Mouse (Mus musculus): ENCODE results near the gene Irak1bp1. TPM values are rescaled to one million over a fixed set of nuclear protein-coding genes. Genes with fewer than 3 reads are reported as not detected.

Gene Irak1bp1
- polyA plus RNA-seq, 1 experiment = 8.0 TPM

DNA sequence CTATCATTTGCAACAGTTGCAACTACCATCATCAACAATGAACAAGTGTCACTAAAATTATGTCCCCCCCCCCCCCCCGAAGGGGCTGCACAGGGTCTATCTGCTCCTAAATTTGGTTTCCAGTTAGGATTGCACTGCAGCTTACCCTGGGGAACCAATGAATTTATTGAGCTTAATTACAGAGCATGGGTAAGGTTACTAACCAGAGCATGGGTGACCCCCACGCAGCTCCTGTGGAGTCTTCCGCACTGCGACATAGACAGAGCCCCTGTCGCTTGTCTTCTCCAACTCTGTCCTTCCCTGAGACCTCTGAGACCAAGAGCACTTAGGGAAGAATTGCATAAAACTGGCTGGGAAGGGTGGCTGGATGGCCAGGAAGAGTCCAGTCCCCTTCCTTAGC is 21.7 kb upstream of the Irak1bp1 start:
- H3ac ChIP-seq (ENCODE audit: control insufficient read depth, insufficient read length) = no peak overlapping the region
- no peaks in the 10 kb centered on the region for H3K27me3 ChIP-seq (ENCODE audit: control insufficient read depth, insufficient read depth, insufficient read length)
- no peaks in the 10 kb centered on the region for H3K79me2 ChIP-seq (ENCODE audit: control insufficient read depth, insufficient read depth)
- no peak overlapping the region for H3K4me2 ChIP-seq (ENCODE audit: low read depth)
- no peaks in the 10 kb centered on the region for H3K36me3 ChIP-seq (ENCODE audit: control insufficient read depth, insufficient read depth)
- TF ChIP-seq CEBPB (IDR thresholded peaks at IDR 0.05; ENCODE audit: insufficient read depth, poor library complexity, severe bottlenecking) = no peak
- no peak for TF ChIP-seq SRF (IDR thresholded peaks at IDR 0.05; ENCODE audit: control insufficient read depth, insufficient read length, low read depth)
- no peak overlapping the region for H3K4me3 ChIP-seq

DNA sequence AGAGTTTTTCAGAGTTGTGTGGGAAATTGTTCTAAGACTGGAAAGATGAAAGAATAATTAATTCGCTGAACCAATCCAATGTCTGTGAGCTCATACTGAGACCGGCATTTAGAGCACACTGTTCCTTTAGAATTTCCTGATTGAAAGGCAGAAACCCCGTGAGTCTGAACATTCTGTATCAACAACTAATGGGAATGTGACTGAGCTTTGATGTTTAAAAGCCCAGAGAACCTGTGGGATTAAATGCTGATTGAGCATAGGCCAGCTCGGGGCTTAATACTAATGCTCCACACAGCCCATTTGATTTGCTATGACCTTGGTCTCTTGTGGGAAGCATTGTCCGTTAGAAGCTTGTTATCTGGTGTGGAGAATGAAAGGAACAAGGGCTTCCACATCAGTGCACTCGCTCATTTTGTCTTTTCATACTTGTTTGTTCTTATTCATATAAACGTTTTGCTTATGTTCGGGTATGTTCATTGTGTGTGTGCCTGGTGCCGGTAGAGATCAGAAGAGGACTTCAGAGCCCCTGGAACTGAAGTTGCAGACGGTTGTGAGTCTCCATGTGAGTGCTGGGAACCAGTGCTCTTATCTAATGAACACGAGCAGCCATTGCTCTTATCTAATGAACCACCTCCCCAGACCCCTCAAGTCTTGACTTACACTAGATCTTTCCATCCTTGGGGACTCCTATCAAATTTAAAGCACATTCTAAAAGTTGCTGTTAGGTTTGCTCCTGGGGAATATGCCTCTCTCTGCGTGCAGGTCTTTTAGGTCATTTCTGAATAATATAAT is 17.0 kb upstream of the Irak1bp1 start:
- no peaks in the 10 kb centered on the region for H3K36me3 ChIP-seq (ENCODE audit: control insufficient read depth, insufficient read depth)
- H3K27me3 ChIP-seq (ENCODE audit: control insufficient read depth, insufficient read depth, insufficient read length) = no peaks in the 10 kb centered on the region
- no peak overlapping the region for H3ac ChIP-seq (ENCODE audit: control insufficient read depth, insufficient read length)
- no peaks in the 10 kb centered on the region for H3K79me2 ChIP-seq (ENCODE audit: control insufficient read depth, insufficient read depth)
- no peak overlapping the region for H3K4me3 ChIP-seq
- H3K4me2 ChIP-seq (ENCODE audit: low read depth) = no peak overlapping the region
- TF ChIP-seq POLR2A (IDR thresholded peaks at IDR 0.05; ENCODE audit: insufficient read length, low read depth) (no peak), E2F4 (IDR thresholded peaks at IDR 0.05; ENCODE audit: insufficient read depth) (no peak), POLR2AphosphoS2 (IDR thresholded peaks at IDR 0.05; ENCODE audit: insufficient read length, low read depth) (no peak), TCF3 (IDR thresholded peaks at IDR 0.05; ENCODE audit: insufficient read length, low read depth) (no peak), USF1 (IDR thresholded peaks at IDR 0.05; ENCODE audit: low read depth) (no peak), MYOD1 (IDR thresholded peaks at IDR 0.05; ENCODE audit: control insufficient read depth in 1 of 3, insufficient read length in 2 of 3, low read depth in 2 of 3) (no peak), MAX (IDR thresholded peaks at IDR 0.05; ENCODE audit: low read depth) (no peak), TCF12 (IDR thresholded peaks at IDR 0.05; ENCODE audit: insufficient read depth, poor library complexity, severe bottlenecking) (no peak), CEBPB (IDR thresholded peaks at IDR 0.05; ENCODE audit: insufficient read depth, poor library complexity, severe bottlenecking) (no peak), MYOG (IDR thresholded peaks at IDR 0.05; ENCODE audit: control insufficient read depth in 1 of 3, insufficient read depth in 1 of 3, insufficient read length in 2 of 3, low read depth in 2 of 3) (no peak), REST (IDR thresholded peaks at IDR 0.05; ENCODE audit: insufficient read depth, insufficient read length) (no peak), SRF (IDR thresholded peaks at IDR 0.05; ENCODE audit: control insufficient read depth, insufficient read length, low read depth) (no peak)

- H3K27me3 ChIP-seq (ENCODE audit: control insufficient read depth, insufficient read depth, insufficient read length) = no peaks in the 10 kb centered on the region
- H3ac ChIP-seq (ENCODE audit: control insufficient read depth, insufficient read length) = no peak overlapping the region
- no peak overlapping the region for H3K4me2 ChIP-seq (ENCODE audit: low read depth)
- H3K4me3 ChIP-seq = no peak overlapping the region
- H3K36me3 ChIP-seq (ENCODE audit: control insufficient read depth, insufficient read depth) = no peaks in the 10 kb centered on the region
- H3K79me2 ChIP-seq (ENCODE audit: control insufficient read depth, insufficient read depth) = no peaks in the 10 kb centered on the region
- TF ChIP-seq REST (IDR thresholded peaks at IDR 0.05; ENCODE audit: insufficient read depth, insufficient read length) (no peak), POLR2A (IDR thresholded peaks at IDR 0.05; ENCODE audit: insufficient read length, low read depth) (no peak), SRF (IDR thresholded peaks at IDR 0.05; ENCODE audit: control insufficient read depth, insufficient read length, low read depth) (no peak), MYOD1 (IDR thresholded peaks at IDR 0.05; ENCODE audit: control insufficient read depth in 1 of 3, insufficient read length in 2 of 3, low read depth in 2 of 3) (no peak), TCF3 (IDR thresholded peaks at IDR 0.05; ENCODE audit: insufficient read length, low read depth) (no peak), MAX (IDR thresholded peaks at IDR 0.05; ENCODE audit: low read depth) (no peak), TCF12 (IDR thresholded peaks at IDR 0.05; ENCODE audit: insufficient read depth, poor library complexity, severe bottlenecking) (no peak), CEBPB (IDR thresholded peaks at IDR 0.05; ENCODE audit: insufficient read depth, poor library complexity, severe bottlenecking) (no peak), POLR2AphosphoS2 (IDR thresholded peaks at IDR 0.05; ENCODE audit: insufficient read length, low read depth) (no peak), E2F4 (IDR thresholded peaks at IDR 0.05; ENCODE audit: insufficient read depth) (no peak), MYOG (IDR thresholded peaks at IDR 0.05; ENCODE audit: control insufficient read depth in 1 of 3, insufficient read depth in 1 of 3, insufficient read length in 2 of 3, low read depth in 2 of 3) (no peak), USF1 (IDR thresholded peaks at IDR 0.05; ENCODE audit: low read depth) (no peak)
Measured at GRCm38 (mm10) chr9:82814536-82814935, 14.8 kb upstream of the Irak1bp1 start.

DNA sequence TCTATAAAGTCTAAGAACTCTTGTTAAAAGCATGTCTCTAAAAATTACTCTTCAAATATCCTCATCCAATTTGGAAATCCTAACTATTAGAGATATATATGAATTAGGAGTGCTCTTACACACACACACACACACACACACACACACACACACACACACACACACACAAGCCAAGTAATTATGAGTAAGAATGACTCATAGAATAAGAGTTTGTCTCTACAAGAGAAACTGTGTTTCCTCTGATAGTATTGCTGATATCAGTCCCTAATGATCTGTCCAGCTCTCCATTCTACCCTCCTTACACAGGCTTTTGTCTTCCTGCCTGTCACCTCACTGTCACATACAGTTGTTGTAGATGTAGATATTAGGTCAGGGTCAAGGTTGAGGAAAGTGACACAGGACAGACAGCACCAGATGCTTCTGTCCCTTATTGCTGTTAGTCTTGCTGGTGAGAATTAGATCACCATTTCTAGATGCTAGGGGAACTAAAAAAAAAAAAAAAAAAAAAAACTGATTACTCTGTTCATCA is 14.0 kb upstream of the Irak1bp1 start:
- Histone ChIP-seq H3ac (ENCODE audit: control insufficient read depth, insufficient read length) (no peak overlapping the region), H3K4me3 (no peak overlapping the region), H3K79me2 (ENCODE audit: control insufficient read depth, insufficient read depth) (no peaks in the 10 kb centered on the region), H3K27me3 (ENCODE audit: control insufficient read depth, insufficient read depth, insufficient read length) (no peaks in the 10 kb centered on the region), H3K36me3 (ENCODE audit: control insufficient read depth, insufficient read depth) (no peaks in the 10 kb centered on the region), H3K4me2 (ENCODE audit: low read depth) (no peak overlapping the region)
- TF ChIP-seq SRF (IDR thresholded peaks at IDR 0.05; ENCODE audit: control insufficient read depth, insufficient read length, low read depth) (no peak), MAX (IDR thresholded peaks at IDR 0.05; ENCODE audit: low read depth) (no peak), E2F4 (IDR thresholded peaks at IDR 0.05; ENCODE audit: insufficient read depth) (no peak), POLR2AphosphoS2 (IDR thresholded peaks at IDR 0.05; ENCODE audit: insufficient read length, low read depth) (no peak), MYOG (IDR thresholded peaks at IDR 0.05; ENCODE audit: control insufficient read depth in 1 of 3, insufficient read depth in 1 of 3, insufficient read length in 2 of 3, low read depth in 2 of 3) (no peak), TCF12 (IDR thresholded peaks at IDR 0.05; ENCODE audit: insufficient read depth, poor library complexity, severe bottlenecking) (no peak), CEBPB (IDR thresholded peaks at IDR 0.05; ENCODE audit: insufficient read depth, poor library complexity, severe bottlenecking) (no peak), MYOD1 (IDR thresholded peaks at IDR 0.05; ENCODE audit: control insufficient read depth in 1 of 3, insufficient read length in 2 of 3, low read depth in 2 of 3) (no peak), REST (IDR thresholded peaks at IDR 0.05; ENCODE audit: insufficient read depth, insufficient read length) (no peak), TCF3 (IDR thresholded peaks at IDR 0.05; ENCODE audit: insufficient read length, low read depth) (no peak), POLR2A (IDR thresholded peaks at IDR 0.05; ENCODE audit: insufficient read length, low read depth) (no peak), USF1 (IDR thresholded peaks at IDR 0.05; ENCODE audit: low read depth) (no peak)

Measured in myocyte (in vitro differentiated cells).